Mouse (Mus musculus): Measurements from ENCODE around the gene Ikzf2. TPM values are rescaled to one million over a fixed set of nuclear protein-coding genes. Genes with fewer than 3 reads are reported as not detected.
A peak's percentile ranks its signal among the peaks of the same experiment; 100 is the strongest.

Gene Ikzf2
- total RNA-seq, 2 experiments from 2014 or later: 3.5 to 4.3 TPM

GRCm38 (mm10) chr1:69659779-69660178, 27.3 kb downstream of the Ikzf2 start:
- peak; percentile 38 for DNase-seq

GRCm38 (mm10) chr1:69658051-69658450, 29.0 kb downstream of the Ikzf2 start:
- DNase-seq: no peak

- DNase-seq: no peak
These were observed 29.6 kb downstream of the Ikzf2 start for GRCm38 (mm10) chr1:69657455-69657854.

GRCm38 (mm10) chr1:69656929-69657328, 30.1 kb downstream of the Ikzf2 start:
- peak; percentile 9 for DNase-seq

GRCm38 (mm10) chr1:69656047-69656782, 30.8 kb downstream of the Ikzf2 start:
- DNase-seq: no peak

- no peak for DNase-seq
These were observed 31.7 kb downstream of the Ikzf2 start for GRCm38 (mm10) chr1:69655368-69655767.

GRCm38 (mm10) chr1:69654955-69655354, 32.1 kb downstream of the Ikzf2 start:
- DNase-seq: no peak

- no peak for DNase-seq
These were observed 33.6 kb downstream of the Ikzf2 start for GRCm38 (mm10) chr1:69653419-69653818.

- DNase-seq: no peak
These were observed 43.9 kb downstream of the Ikzf2 start for GRCm38 (mm10) chr1:69643138-69643537.

GRCm38 (mm10) chr1:69641986-69642385, 45.1 kb downstream of the Ikzf2 start:
- DNase-seq: no peak

GRCm38 (mm10) chr1:69638321-69638720, 48.7 kb downstream of the Ikzf2 start:
- DNase-seq: no peak

GRCm38 (mm10) chr1:69637907-69638306, 49.1 kb downstream of the Ikzf2 start:
- no peak for DNase-seq

GRCm38 (mm10) chr1:69634259-69634658, 52.8 kb downstream of the Ikzf2 start:
- no peak for DNase-seq

GRCm38 (mm10) chr1:69630508-69630907, 56.5 kb downstream of the Ikzf2 start:
- no peak for DNase-seq

- no peak for DNase-seq
These were observed 57.5 kb downstream of the Ikzf2 start for GRCm38 (mm10) chr1:69629513-69629912.

- no peak for DNase-seq
These were observed 75.0 kb downstream of the Ikzf2 start for GRCm38 (mm10) chr1:69612076-69612475.

- peak; percentile 48 for DNase-seq
These were observed 75.8 kb downstream of the Ikzf2 start for GRCm38 (mm10) chr1:69611204-69611725.

- DNase-seq: no peak
These were observed 76.3 kb downstream of the Ikzf2 start for GRCm38 (mm10) chr1:69610791-69611190.

- no peak for DNase-seq
These were observed 78.2 kb downstream of the Ikzf2 start for GRCm38 (mm10) chr1:69608846-69609245.

GRCm38 (mm10) chr1:69606844-69607243, 80.2 kb downstream of the Ikzf2 start:
- no peak for DNase-seq

GRCm38 (mm10) chr1:69604213-69604612, 82.8 kb downstream of the Ikzf2 start:
- DNase-seq: no peak

GRCm38 (mm10) chr1:69600954-69601353, 86.1 kb downstream of the Ikzf2 start:
- no peak for DNase-seq

GRCm38 (mm10) chr1:69599074-69599772, 87.8 kb downstream of the Ikzf2 start:
- DNase-seq: no peak

- DNase-seq: no peak
These were observed 95.2 kb downstream of the Ikzf2 start for GRCm38 (mm10) chr1:69591889-69592288.
